Comparison of ENCODE assay signal across 15 mouse cellular contexts in the genomic region with DNA sequence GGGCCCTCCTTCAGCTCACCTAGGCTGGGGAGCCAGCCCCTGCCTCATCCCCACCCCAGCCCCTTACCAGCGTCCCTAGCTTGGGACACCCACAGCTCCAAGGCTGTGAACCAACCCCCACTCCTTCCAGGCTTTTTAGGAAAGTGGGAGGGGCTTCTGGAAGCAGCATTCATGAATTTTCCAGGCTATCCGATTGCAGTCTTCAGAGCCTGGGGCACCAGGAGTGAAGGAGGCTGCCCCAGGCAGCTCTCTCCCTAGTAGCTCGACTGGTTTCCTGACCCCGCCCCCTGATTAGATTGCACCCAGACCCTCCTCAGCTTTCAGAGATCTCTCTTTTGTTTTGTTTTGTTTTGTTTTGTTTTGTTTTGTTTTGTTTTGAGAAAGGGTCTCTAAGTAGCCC. TPM values are rescaled to one million over a fixed set of nuclear protein-coding genes. Genes with fewer than 3 reads are reported as not detected.
DNase-seq lines count a peak whose midpoint lies in the region; ATAC-seq lines count a peak whose summit lies in the region.
"Had no signal": no experiment of that assay in that cellular context is flagged by ENCODE, and none has a peak within 500 bp of the region (broad histone marks: within the 10 kb centered on the region; RNA-seq: fewer than 3 reads in every experiment).

No protein-coding gene starts in this region.

- H3K4me1 ChIP-seq in intestine, embryonic 15.5 days (replicated peaks), result peaks cover 18% of the 10 kb centered on the region
- peaks cover 26% of the 10 kb centered on the region for H3K4me1 ChIP-seq in intestine, embryonic 16.5 days (ENCODE audit: control insufficient read depth, insufficient read depth, low read length)
- H3K4me1 ChIP-seq in limb, embryonic 12.5 days (replicated peaks), result peaks cover 44% of the 10 kb centered on the region

- 0 out of 2 replicates have a peak overlapping the region, but pooled peaks have one; percentile 3 for H3K9ac ChIP-seq in intestine, embryonic 15.5 days
- H3K9ac ChIP-seq in intestine, embryonic 16.5 days (ENCODE audit: low read depth, low read length), result no peak overlapping the region
- H3K9ac ChIP-seq in limb, embryonic 12.5 days (replicated peaks), result no peak overlapping the region; the same call in 1 of the 2 replicates
- H3K9ac ChIP-seq: liver, postnatal 0 days had no signal

- WGBS in intestine, embryonic 15.5 days, result 8% methylated on average over 4 of the region's 4 CpGs
- 11% methylated on average over 4 of the region's 4 CpGs for WGBS in intestine, embryonic 16.5 days
- 0% methylated on average over 4 of the region's 4 CpGs for WGBS in limb, embryonic 12.5 days

- H3K4me2 ChIP-seq in intestine, embryonic 15.5 days (replicated peaks), result no peak overlapping the region
- H3K4me2 ChIP-seq in intestine, embryonic 16.5 days (ENCODE audit: low read depth, low read length), result no peak overlapping the region
- H3K4me2 ChIP-seq in limb, embryonic 12.5 days, result peak overlapping the region; percentile 37

- DNase-seq in ES-CJ7 (ENCODE audit: low read depth, low spot score), result peak; percentile 78
- peak; percentile 75 for DNase-seq in embryo, embryonic 10.5 days (ENCODE audit: low spot score)
- no peak for DNase-seq in right cerebral cortex, postnatal 36 days (ENCODE audit: low spot score in 2 of 2)
- no peak for DNase-seq in MN1 (ENCODE audit: low spot score)
- DNase-seq: cerebellum, adult 11-12 months; gastrocnemius, postnatal 36 days; heart, postnatal 10 days; liver, postnatal 0 days; right cerebral cortex, postnatal 14 days; thymus, postnatal 14 days had no signal

- no peak overlapping the region for H3K4me3 ChIP-seq in intestine, embryonic 15.5 days (replicated peaks)
- H3K4me3 ChIP-seq in intestine, embryonic 16.5 days (ENCODE audit: low read length), result no peak overlapping the region
- H3K4me3 ChIP-seq in limb, embryonic 12.5 days (replicated peaks), result no peak overlapping the region

- no peak for ATAC-seq in intestine, embryonic 15.5 days
- no peak for ATAC-seq in intestine, embryonic 16.5 days
- peak; percentile 48; the same call in 1 of the 2 replicates for ATAC-seq in limb, embryonic 12.5 days (ENCODE audit: insufficient number of reproducible peaks, insufficient read depth, low FRiP score, low TSS enrichment, low read depth)
- ATAC-seq: forebrain, embryonic 14.5 days; intestine, postnatal 0 days; liver, postnatal 0 days had no signal

- H3K9me3 ChIP-seq in intestine, embryonic 15.5 days, result no peaks in the 10 kb centered on the region
- H3K9me3 ChIP-seq in intestine, embryonic 16.5 days (ENCODE audit: control insufficient read depth, low read length), result no peaks in the 10 kb centered on the region
- H3K9me3 ChIP-seq in limb, embryonic 12.5 days, result no peaks in the 10 kb centered on the region

- no peak overlapping the region for H3K27ac ChIP-seq in intestine, embryonic 15.5 days
- H3K27ac ChIP-seq in intestine, embryonic 16.5 days (ENCODE audit: low read length), result no peak overlapping the region
- H3K27ac ChIP-seq in limb, embryonic 12.5 days, result peak overlapping the region; percentile 82

- H3K36me3 ChIP-seq in intestine, embryonic 15.5 days, result no peaks in the 10 kb centered on the region
- H3K36me3 ChIP-seq in intestine, embryonic 16.5 days (ENCODE audit: control insufficient read depth, insufficient read depth, low read length), result no peaks in the 10 kb centered on the region
- no peaks in the 10 kb centered on the region for H3K36me3 ChIP-seq in limb, embryonic 12.5 days

- H3K27me3 ChIP-seq in intestine, embryonic 15.5 days (replicated peaks), result no peaks in the 10 kb centered on the region
- no peaks in the 10 kb centered on the region for H3K27me3 ChIP-seq in intestine, embryonic 16.5 days (replicated peaks; ENCODE audit: control insufficient read depth, insufficient read depth, low read length)
- H3K27me3 ChIP-seq in limb, embryonic 12.5 days, result peaks cover 44% of the 10 kb centered on the region

RNA-seq across cellular contexts. Expression of a gene that starts 46.2 kb away (rescaled TPM):
- 8.3 and 9.5 TPM in 2 replicates for polyA plus RNA-seq in intestine, embryonic 15.5 days (2015; fragmentation: Nextera tagmentation; extraction: Ambion mirVana)
- 6.5 and 8.8 TPM in 2 replicates for polyA plus RNA-seq in intestine, embryonic 16.5 days (2015; fragmentation: Nextera tagmentation; extraction: Ambion mirVana)
- 32.1 and 44.7 TPM in 2 replicates for polyA plus RNA-seq in limb, embryonic 12.5 days (2016; fragmentation: Nextera tagmentation; extraction: Ambion mirVana)

RNA-seq across cellular contexts. Expression of a gene that starts 51.5 kb away (rescaled TPM):
- polyA plus RNA-seq in intestine, embryonic 15.5 days (2015; fragmentation: Nextera tagmentation; extraction: Ambion mirVana), result 22.4 and 22.8 TPM in 2 replicates
- 30.7 and 37.8 TPM in 2 replicates for polyA plus RNA-seq in intestine, embryonic 16.5 days (2015; fragmentation: Nextera tagmentation; extraction: Ambion mirVana)
- 8.6 and 8.8 TPM in 2 replicates for polyA plus RNA-seq in limb, embryonic 12.5 days (2016; fragmentation: Nextera tagmentation; extraction: Ambion mirVana)

Comparison
In these comparisons a context has a peak if more than half of its experiments do, and no peak if none do; other contexts are left out.
1. DNase-seq: peak in ES-CJ7 (single experiment) and embryo, embryonic 10.5 days (single experiment); none in right cerebral cortex, postnatal 36 days (0 of 2) and MN1 (single experiment).